Mouse (Mus musculus) myocyte (in vitro differentiated cells): ENCODE results near the gene Gm11985. TPM values are rescaled to one million over a fixed set of nuclear protein-coding genes. Genes with fewer than 3 reads are reported as not detected.

Experiments
- H3K27me3 ChIP-seq: one replicate; pipeline ENCODE4 v1.6.1; 2011; ENCODE audit not compliant: control insufficient read depth, insufficient read depth, insufficient read length
- H3K36me3 ChIP-seq: one replicate; pipeline ENCODE4 v1.6.1; 2011; ENCODE audit not compliant: control insufficient read depth, insufficient read depth
- H3K4me2 ChIP-seq: one replicate; pipeline ENCODE4 v1.6.1; 2011; ENCODE audit warnings: low read depth, control low read depth
- H3K4me3 ChIP-seq: one replicate; pipeline ENCODE4 v1.5.1; 2011; ENCODE audit warnings: mild to moderate bottlenecking, control low read depth, moderate library complexity
- H3K79me2 ChIP-seq: one replicate; pipeline ENCODE4 v1.6.1; 2011; ENCODE audit not compliant: control insufficient read depth, insufficient read depth
- H3ac ChIP-seq: one replicate; pipeline ENCODE4 v1.6.1; 2011; ENCODE audit not compliant: control insufficient read depth, insufficient read length
- CEBPB ChIP-seq: IDR thresholded peaks from 2 replicates; pipeline ENCODE4 v1.6.1; 2011; ENCODE audit warnings: mild to moderate bottlenecking, moderate library complexity; ENCODE audit not compliant: poor library complexity, insufficient read depth, severe bottlenecking
- E2F4 ChIP-seq: IDR thresholded peaks from one replicate; pipeline ENCODE4 v1.6.1; 2011; ENCODE audit warnings: mild to moderate bottlenecking, control low read depth, moderate library complexity; ENCODE audit not compliant: insufficient read depth
- MAX ChIP-seq: IDR thresholded peaks from one replicate; pipeline ENCODE4 v1.6.1; 2011; ENCODE audit warnings: low read depth, mild to moderate bottlenecking, control low read depth
- MYOD1 ChIP-seq, 3 experiments: IDR thresholded peaks; one replicate each; pipeline ENCODE4 v1.6.1; 2011; ENCODE audit warnings: control low read depth in 2 of 3, low read depth in 2 of 3, mild to moderate bottlenecking in 2 of 3, moderate library complexity in 1 of 3; ENCODE audit not compliant: insufficient read length in 2 of 3, control insufficient read depth in 1 of 3
- MYOG ChIP-seq, 3 experiments: IDR thresholded peaks; one replicate each; pipeline ENCODE4 v1.6.1; 2011; ENCODE audit warnings: control low read depth in 2 of 3, low read depth in 2 of 3, mild to moderate bottlenecking in 2 of 3; ENCODE audit not compliant: insufficient read length in 2 of 3, control insufficient read depth in 1 of 3, insufficient read depth in 1 of 3
- POLR2A ChIP-seq: IDR thresholded peaks from one replicate; pipeline ENCODE4 v1.6.1; 2011; ENCODE audit warnings: low read depth, mild to moderate bottlenecking, control low read depth, moderate library complexity; ENCODE audit not compliant: insufficient read length
- POLR2AphosphoS2 ChIP-seq: IDR thresholded peaks from one replicate; pipeline ENCODE4 v1.6.1; 2011; ENCODE audit warnings: low read depth, control low read depth; ENCODE audit not compliant: insufficient read length
- REST ChIP-seq: IDR thresholded peaks from one replicate; pipeline ENCODE4 v1.6.1; 2011; ENCODE audit warnings: mild to moderate bottlenecking, control low read depth, moderate library complexity; ENCODE audit not compliant: insufficient read depth, insufficient read length
- SRF ChIP-seq: IDR thresholded peaks from one replicate; pipeline ENCODE4 v1.6.1; 2011; ENCODE audit warnings: low read depth; ENCODE audit not compliant: control insufficient read depth, insufficient read length
- TCF12 ChIP-seq: IDR thresholded peaks from one replicate; pipeline ENCODE4 v1.6.1; 2011; ENCODE audit warnings: mild to moderate bottlenecking, control low read depth; ENCODE audit not compliant: poor library complexity, insufficient read depth, severe bottlenecking
- TCF3 ChIP-seq: IDR thresholded peaks from one replicate; pipeline ENCODE4 v1.6.1; 2011; ENCODE audit warnings: low read depth, control low read depth; ENCODE audit not compliant: insufficient read length
- USF1 ChIP-seq: IDR thresholded peaks from one replicate; pipeline ENCODE4 v1.6.1; 2011; ENCODE audit warnings: low read depth, mild to moderate bottlenecking, control low read depth, moderate library complexity
- polyA plus RNA-seq: library from polyadenylated mRNA; unstranded; fragments of >200 nt; fragmentation: generic; extraction: Trizol; gene quantifications from one replicate; pipeline ENCODE4 v1.2.1, GENCODE M21; 2012; ENCODE audit warnings: missing spikeins

Gene Gm11985
- polyA plus RNA-seq, 1 experiment, result not detected

- no peaks in the 10 kb centered on the region for H3K79me2 ChIP-seq
- no peak overlapping the region for H3K4me3 ChIP-seq
- H3K27me3 ChIP-seq, result no peaks in the 10 kb centered on the region
- no peak for TF ChIP-seq CEBPB
- TF ChIP-seq POLR2AphosphoS2, result no peak
- TF ChIP-seq MYOD1 (IDR thresholded peaks at IDR 0.05; ENCODE audit: control insufficient read depth in 1 of 3, insufficient read length in 2 of 3, low read depth in 2 of 3), result no peak
- no peak for TF ChIP-seq USF1
- no peak for TF ChIP-seq POLR2A
- no peak for TF ChIP-seq TCF12
- no peak for TF ChIP-seq MYOG (IDR thresholded peaks at IDR 0.05; ENCODE audit: control insufficient read depth in 1 of 3, insufficient read depth in 1 of 3, insufficient read length in 2 of 3, low read depth in 2 of 3)
- no peak for TF ChIP-seq SRF
- no peak for TF ChIP-seq E2F4
- TF ChIP-seq MAX, result no peak
- no peak for TF ChIP-seq REST
- no peak for TF ChIP-seq TCF3
- H3K36me3 ChIP-seq, result no peaks in the 10 kb centered on the region
- H3ac ChIP-seq, result no peak overlapping the region
- no peak overlapping the region for H3K4me2 ChIP-seq
These were observed 9.1 kb downstream of the Gm11985 start for GRCm38 (mm10) chr11:7179276-7179675.

GRCm38 (mm10) chr11:7178724-7179123 lies 9.6 kb downstream of the Gm11985 start:
- Histone ChIP-seq H3ac (no peak overlapping the region), H3K36me3 (no peaks in the 10 kb centered on the region), H3K79me2 (no peaks in the 10 kb centered on the region), H3K27me3 (no peaks in the 10 kb centered on the region), H3K4me3 (no peak overlapping the region), H3K4me2 (no peak overlapping the region)
- TF ChIP-seq SRF (no peak), MYOD1 (IDR thresholded peaks at IDR 0.05; ENCODE audit: control insufficient read depth in 1 of 3, insufficient read length in 2 of 3, low read depth in 2 of 3) (no peak), POLR2A (no peak), REST (no peak), CEBPB (no peak), MAX (no peak), USF1 (no peak), E2F4 (no peak), TCF3 (no peak), MYOG (IDR thresholded peaks at IDR 0.05; ENCODE audit: control insufficient read depth in 1 of 3, insufficient read depth in 1 of 3, insufficient read length in 2 of 3, low read depth in 2 of 3) (no peak), TCF12 (no peak), POLR2AphosphoS2 (no peak)

- Histone ChIP-seq H3K27me3 (no peaks in the 10 kb centered on the region), H3K4me2 (no peak overlapping the region), H3ac (no peak overlapping the region), H3K4me3 (no peak overlapping the region), H3K79me2 (no peaks in the 10 kb centered on the region), H3K36me3 (no peaks in the 10 kb centered on the region)
- no peak for TF ChIP-seq POLR2AphosphoS2
- no peak for TF ChIP-seq SRF
- TF ChIP-seq MAX, result no peak
- no peak for TF ChIP-seq E2F4
- TF ChIP-seq TCF3, result no peak
- no peak for TF ChIP-seq CEBPB
- TF ChIP-seq REST, result no peak
- TF ChIP-seq POLR2A, result no peak
- TF ChIP-seq TCF12, result no peak
- no peak for TF ChIP-seq MYOD1 (IDR thresholded peaks at IDR 0.05; ENCODE audit: control insufficient read depth in 1 of 3, insufficient read length in 2 of 3, low read depth in 2 of 3)
- no peak for TF ChIP-seq USF1
These were observed 14.7 kb downstream of the Gm11985 start for GRCm38 (mm10) chr11:7173664-7174063.

- no peak overlapping the region for H3ac ChIP-seq
- no peaks in the 10 kb centered on the region for H3K36me3 ChIP-seq
- H3K27me3 ChIP-seq, result no peaks in the 10 kb centered on the region
- H3K4me3 ChIP-seq, result no peak overlapping the region
- TF ChIP-seq POLR2AphosphoS2 (no peak), CEBPB (no peak), MYOG (IDR thresholded peaks at IDR 0.05; ENCODE audit: control insufficient read depth in 1 of 3, insufficient read depth in 1 of 3, insufficient read length in 2 of 3, low read depth in 2 of 3) (no peak), TCF3 (no peak), SRF (no peak), POLR2A (no peak), MYOD1 (IDR thresholded peaks at IDR 0.05; ENCODE audit: control insufficient read depth in 1 of 3, insufficient read length in 2 of 3, low read depth in 2 of 3) (no peak), TCF12 (no peak), USF1 (no peak), MAX (no peak), REST (no peak), E2F4 (no peak)
- no peak overlapping the region for H3K4me2 ChIP-seq
- H3K79me2 ChIP-seq, result no peaks in the 10 kb centered on the region
These were observed 18.7 kb downstream of the Gm11985 start for GRCm38 (mm10) chr11:7169645-7170044.
